In genomic region chr16:45124230-45125203, GRCm38 (mm10) we compare ENCODE assay signal across 20 mouse cellular contexts. TPM values are rescaled to one million over a fixed set of nuclear protein-coding genes. Genes with fewer than 3 reads are reported as not detected.
DNase-seq lines count a peak whose midpoint lies in the region; ATAC-seq and TF ChIP-seq lines count a peak whose summit lies in the region.
"Had no signal": no experiment of that assay in that cellular context is flagged by ENCODE, and none has a peak within 500 bp of the region (broad histone marks: within the 10 kb centered on the region; RNA-seq: fewer than 3 reads in every experiment).

No protein-coding gene starts in this region.

- H3K4me3 ChIP-seq in kidney, postnatal 0 days (replicated peaks; ENCODE audit: low read depth, low read length): no peak overlapping the region
- H3K4me3 ChIP-seq in stomach, embryonic 15.5 days (replicated peaks): no peak overlapping the region
- no peak overlapping the region for H3K4me3 ChIP-seq in hindbrain, embryonic 11.5 days (ENCODE audit: low read depth, low read length)
- no peak overlapping the region for H3K4me3 ChIP-seq in midbrain, embryonic 13.5 days (replicated peaks)
- H3K4me3 ChIP-seq: embryonic facial prominence, embryonic 15.5 days; forebrain, embryonic 13.5 days; intestine, embryonic 15.5 days; left cerebral cortex, adult 2 months; limb, embryonic 13.5 days had no signal

- 55% methylated on average over 9 of the region's 9 CpGs for WGBS in kidney, postnatal 0 days
- 48% methylated on average over 9 of the region's 9 CpGs for WGBS in stomach, embryonic 15.5 days
- WGBS in hindbrain, embryonic 11.5 days: 71% methylated on average over 9 of the region's 9 CpGs
- WGBS in midbrain, embryonic 13.5 days: 74% methylated on average over 9 of the region's 9 CpGs

- peak; percentile 26 for DNase-seq in embryo, embryonic 10 days (ENCODE audit: low spot score)
- DNase-seq in embryo, embryonic 9.5 days (ENCODE audit: extremely low spot score): no peak
- DNase-seq in kidney, postnatal 0 days (ENCODE audit: low spot score): peak; percentile 57
- DNase-seq in kidney, adult 18-20 months: no peak
- DNase-seq in adrenal gland, adult 8-10 months: peak; percentile 42
- DNase-seq in hindbrain, embryonic 11.5 days (ENCODE audit: low spot score): no peak
- DNase-seq: cerebellum, postnatal 25 days; heart, postnatal 36 days; lung, adult 2 months; right cerebral cortex, postnatal 25 days; thymus, postnatal 14 days had no signal

- H3K9me3 ChIP-seq in kidney, postnatal 0 days (replicated peaks; ENCODE audit: low read length): no peaks in the 10 kb centered on the region
- H3K9me3 ChIP-seq in stomach, embryonic 15.5 days: no peaks in the 10 kb centered on the region
- no peaks in the 10 kb centered on the region for H3K9me3 ChIP-seq in hindbrain, embryonic 11.5 days (ENCODE audit: control insufficient read depth, low read length)
- no peaks in the 10 kb centered on the region for H3K9me3 ChIP-seq in midbrain, embryonic 13.5 days
- H3K9me3 ChIP-seq: embryonic facial prominence, embryonic 15.5 days; forebrain, embryonic 13.5 days; intestine, embryonic 15.5 days; limb, embryonic 13.5 days had no signal

- no peak overlapping the region for H3K27ac ChIP-seq in kidney, postnatal 0 days
- peak overlapping the region; percentile 26; the same call in 1 of the 2 replicates for H3K27ac ChIP-seq in stomach, embryonic 15.5 days
- H3K27ac ChIP-seq in hindbrain, embryonic 11.5 days (ENCODE audit: low read depth, low read length): no peak overlapping the region
- no peak overlapping the region for H3K27ac ChIP-seq in midbrain, embryonic 13.5 days
- H3K27ac ChIP-seq: embryonic facial prominence, embryonic 15.5 days; forebrain, embryonic 13.5 days; intestine, embryonic 15.5 days; left cerebral cortex, adult 2 months; limb, embryonic 13.5 days had no signal

- peak; percentile 49; the same call in 1 of the 2 replicates for ATAC-seq in kidney, postnatal 0 days (replicated peaks; ENCODE audit: low FRiP score, low read depth)
- peak; percentile 39; the same call in 1 of the 2 replicates for ATAC-seq in stomach, embryonic 15.5 days (ENCODE audit: insufficient read depth, low FRiP score, low read depth)
- no peak for ATAC-seq in hindbrain, embryonic 11.5 days (ENCODE audit: low FRiP score)
- no peak for ATAC-seq in midbrain, embryonic 13.5 days
- ATAC-seq: forebrain, embryonic 13.5 days; intestine, embryonic 15.5 days; midbrain, embryonic 16.5 days had no signal

- no peak overlapping the region for H3K4me2 ChIP-seq in kidney, postnatal 0 days (ENCODE audit: low read length)
- no peak overlapping the region for H3K4me2 ChIP-seq in stomach, embryonic 15.5 days
- no peak overlapping the region for H3K4me2 ChIP-seq in hindbrain, embryonic 11.5 days (replicated peaks; ENCODE audit: low read depth, low read length)
- H3K4me2 ChIP-seq in midbrain, embryonic 13.5 days (replicated peaks): no peak overlapping the region
- H3K4me2 ChIP-seq: embryonic facial prominence, embryonic 15.5 days; forebrain, embryonic 13.5 days; intestine, embryonic 15.5 days; limb, embryonic 13.5 days had no signal

- TF ChIP-seq CTCF in kidney, postnatal 0 days (IDR thresholded peaks at IDR 0.05; ENCODE audit: low read depth): no peak

- no peaks in the 10 kb centered on the region for H3K27me3 ChIP-seq in kidney, postnatal 0 days (ENCODE audit: insufficient read depth, low read length)
- no peaks in the 10 kb centered on the region for H3K27me3 ChIP-seq in stomach, embryonic 15.5 days (replicated peaks)
- H3K27me3 ChIP-seq in hindbrain, embryonic 11.5 days (ENCODE audit: control insufficient read depth, insufficient read depth, low read length): no peaks in the 10 kb centered on the region
- no peaks in the 10 kb centered on the region for H3K27me3 ChIP-seq in midbrain, embryonic 13.5 days
- H3K27me3 ChIP-seq: embryonic facial prominence, embryonic 15.5 days; forebrain, embryonic 13.5 days; intestine, embryonic 15.5 days; limb, embryonic 13.5 days had no signal

- H3K9ac ChIP-seq in kidney, postnatal 0 days (ENCODE audit: low read depth, low read length): no peak overlapping the region
- H3K9ac ChIP-seq in stomach, embryonic 15.5 days: no peak overlapping the region
- H3K9ac ChIP-seq in hindbrain, embryonic 11.5 days (ENCODE audit: low read depth, low read length): no peak overlapping the region
- H3K9ac ChIP-seq in midbrain, embryonic 13.5 days (replicated peaks): no peak overlapping the region
- H3K9ac ChIP-seq: embryonic facial prominence, embryonic 15.5 days; forebrain, embryonic 13.5 days; intestine, embryonic 15.5 days; limb, embryonic 13.5 days had no signal

- H3K36me3 ChIP-seq in kidney, postnatal 0 days (ENCODE audit: insufficient read depth, low read length): no peaks in the 10 kb centered on the region; the same call in 1 of the 2 replicates
- 0 out of 2 replicates have a peak, but pooled peaks cover 5% of the 10 kb centered on the region for H3K36me3 ChIP-seq in stomach, embryonic 15.5 days
- H3K36me3 ChIP-seq in hindbrain, embryonic 11.5 days (ENCODE audit: control insufficient read depth, insufficient read depth, low read length): no peaks in the 10 kb centered on the region
- no peaks in the 10 kb centered on the region for H3K36me3 ChIP-seq in midbrain, embryonic 13.5 days
- H3K36me3 ChIP-seq: intestine, embryonic 15.5 days had no signal

- no peaks in the 10 kb centered on the region for H3K4me1 ChIP-seq in kidney, postnatal 0 days (replicated peaks; ENCODE audit: insufficient read depth, low read length)
- no peaks in the 10 kb centered on the region for H3K4me1 ChIP-seq in stomach, embryonic 15.5 days
- no peaks in the 10 kb centered on the region for H3K4me1 ChIP-seq in hindbrain, embryonic 11.5 days (replicated peaks; ENCODE audit: control insufficient read depth, insufficient read depth, low read length)
- H3K4me1 ChIP-seq in midbrain, embryonic 13.5 days (replicated peaks): no peaks in the 10 kb centered on the region
- H3K4me1 ChIP-seq: embryonic facial prominence, embryonic 15.5 days had no signal

RNA-seq across cellular contexts. Expression of gene Ccdc80, which starts 31.3 kb away (rescaled TPM):
- 99.7 and 113 TPM in 2 replicates for polyA plus RNA-seq in kidney, postnatal 0 days (2015; fragmentation: Nextera tagmentation; extraction: Ambion mirVana)
- 100 to 1,000 TPM in 1 of 4 experiments, 10 to 100 TPM in 3; 27.8 to 133 (median 47.9) TPM for total RNA-seq in adrenal gland, adult 8-10 months (2022)
- 93.9 and 98.3 TPM in 2 replicates for polyA plus RNA-seq in stomach, embryonic 15.5 days (2015; fragmentation: Nextera tagmentation; extraction: Ambion mirVana)
- 19.0 and 22.7 TPM in 2 replicates for polyA plus RNA-seq in hindbrain, embryonic 11.5 days (2014; fragmentation: Nextera tagmentation; extraction: Ambion mirVana)
- 4.4 and 5.1 TPM in 2 replicates for polyA plus RNA-seq in midbrain, embryonic 13.5 days (2015; fragmentation: Nextera tagmentation; extraction: Ambion mirVana)
- total RNA-seq: MEL had no signal

RNA-seq across cellular contexts. Expression of gene Slc35a5, which starts 34.0 kb away (rescaled TPM):
- polyA plus RNA-seq in kidney, postnatal 0 days (2015; fragmentation: Nextera tagmentation; extraction: Ambion mirVana): 22.9 and 24.2 TPM in 2 replicates
- 10 to 100 TPM; 37.1 to 41.3 (median 37.6) TPM for total RNA-seq in adrenal gland, adult 8-10 months (2022)
- polyA plus RNA-seq in stomach, embryonic 15.5 days (2015; fragmentation: Nextera tagmentation; extraction: Ambion mirVana): 16.7 and 20.0 TPM in 2 replicates
- 20.1 and 21.8 TPM in 2 replicates for polyA plus RNA-seq in hindbrain, embryonic 11.5 days (2014; fragmentation: Nextera tagmentation; extraction: Ambion mirVana)
- polyA plus RNA-seq in midbrain, embryonic 13.5 days (2015; fragmentation: Nextera tagmentation; extraction: Ambion mirVana): 27.5 and 30.0 TPM in 2 replicates

RNA-seq across cellular contexts. Expression of gene Atg3, which starts 34.1 kb away (rescaled TPM):
- 40.2 and 40.4 TPM in 2 replicates for polyA plus RNA-seq in kidney, postnatal 0 days (2015; fragmentation: Nextera tagmentation; extraction: Ambion mirVana)
- total RNA-seq in adrenal gland, adult 8-10 months (2022): 10 to 100 TPM; 41.5 to 69.2 (median 50.8) TPM
- polyA plus RNA-seq in stomach, embryonic 15.5 days (2015; fragmentation: Nextera tagmentation; extraction: Ambion mirVana): 42.4 and 43.7 TPM in 2 replicates
- polyA plus RNA-seq in hindbrain, embryonic 11.5 days (2014; fragmentation: Nextera tagmentation; extraction: Ambion mirVana): 44.4 and 46.3 TPM in 2 replicates
- 46.0 and 48.8 TPM in 2 replicates for polyA plus RNA-seq in midbrain, embryonic 13.5 days (2015; fragmentation: Nextera tagmentation; extraction: Ambion mirVana)

Comparison
In these comparisons a context has a peak if more than half of its experiments do, and no peak if none do; other contexts are left out.
1. DNase-seq: peak in embryo, embryonic 10 days (single experiment), kidney, postnatal 0 days (single experiment) and adrenal gland, adult 8-10 months (single experiment); none in embryo, embryonic 9.5 days (single experiment), kidney, adult 18-20 months (single experiment) and hindbrain, embryonic 11.5 days (single experiment).
2. ATAC-seq: peak in kidney, postnatal 0 days (single experiment) and stomach, embryonic 15.5 days (single experiment); none in hindbrain, embryonic 11.5 days (single experiment) and midbrain, embryonic 13.5 days (single experiment).